Mouse (Mus musculus) forebrain, embryonic 11.5 days (tissue): ENCODE results near the gene Ttf1. TPM values are rescaled to one million over a fixed set of nuclear protein-coding genes. Genes with fewer than 3 reads are reported as not detected.

Source experiments
- ATAC-seq: fragments of 200-750 bp; cut with Nextera tagmentation; replicated peaks from 2 replicates; pipeline ENCODE4 v1.8.0; 2017; ENCODE audit warnings: moderate TSS enrichment; ENCODE audit not compliant: low FRiP score
- DNase-seq: peaks from one replicate; pipeline ENCODE4 v3.0.0-alpha.2; 2017; ENCODE audit warnings: low spot score
- H3K27ac ChIP-seq: fragments of 300-500 bp; sonication (generic); 2 replicates; pipeline ENCODE4 v1.5.1; 2014; ENCODE audit warnings: low read depth, low read length
- H3K27me3 ChIP-seq: fragments of 300-500 bp; sonication (generic); 2 replicates; pipeline ENCODE4 v1.6.1; 2014; ENCODE audit warnings: mild to moderate bottlenecking, low read length, mixed read lengths; ENCODE audit not compliant: control insufficient read depth, insufficient read depth
- H3K36me3 ChIP-seq: fragments of 300-500 bp; sonication (generic); 2 replicates; pipeline ENCODE4 v1.6.1; 2014; ENCODE audit warnings: mild to moderate bottlenecking, low read length, moderate library complexity, mixed read lengths; ENCODE audit not compliant: control insufficient read depth, insufficient read depth
- H3K4me1 ChIP-seq: fragments of 300-500 bp; sonication (generic); replicated peaks from 2 replicates; pipeline ENCODE4 v1.6.1; 2014; ENCODE audit warnings: low read length, mixed read lengths; ENCODE audit not compliant: control insufficient read depth, insufficient read depth
- H3K4me2 ChIP-seq: fragments of 300-500 bp; sonication (generic); 2 replicates; pipeline ENCODE4 v1.6.1; 2014; ENCODE audit warnings: low read depth, mild to moderate bottlenecking, low read length, moderate library complexity, mixed read lengths; ENCODE audit not compliant: severe bottlenecking
- H3K4me3 ChIP-seq: fragments of 300-500 bp; sonication (generic); 2 replicates; pipeline ENCODE4 v1.5.1; 2014; ENCODE audit warnings: low read depth, low read length
- H3K9ac ChIP-seq: fragments of 300-500 bp; sonication (generic); 2 replicates; pipeline ENCODE4 v1.6.1; 2014; ENCODE audit warnings: low read length
- H3K9me3 ChIP-seq: fragments of 300-500 bp; sonication (generic); 2 replicates; pipeline ENCODE4 v1.6.1; 2016; ENCODE audit warnings: low read length, mixed read lengths; ENCODE audit not compliant: control insufficient read depth
- WGBS: fragments of 180-500 bp; shearing (Covaris S2); extraction: QIAGEN DNeasy Blood & Tissue Kit; methylation state at CpG from one replicate; pipeline ENCODE4 v1.1.7; 2014; 5-methylcytosine and 5-hydroxymethylcytosine counted together
- polyA plus RNA-seq: library from polyadenylated mRNA; unstranded; fragments of >200 nt; fragmentation: Nextera tagmentation; extraction: Ambion mirVana; gene quantifications from 2 replicates; pipeline ENCODE4 v1.2.1, GENCODE M21; 2014

Gene Ttf1
- polyA plus RNA-seq, 1 experiment from 2014 or later: 13.6 TPM

DNA sequence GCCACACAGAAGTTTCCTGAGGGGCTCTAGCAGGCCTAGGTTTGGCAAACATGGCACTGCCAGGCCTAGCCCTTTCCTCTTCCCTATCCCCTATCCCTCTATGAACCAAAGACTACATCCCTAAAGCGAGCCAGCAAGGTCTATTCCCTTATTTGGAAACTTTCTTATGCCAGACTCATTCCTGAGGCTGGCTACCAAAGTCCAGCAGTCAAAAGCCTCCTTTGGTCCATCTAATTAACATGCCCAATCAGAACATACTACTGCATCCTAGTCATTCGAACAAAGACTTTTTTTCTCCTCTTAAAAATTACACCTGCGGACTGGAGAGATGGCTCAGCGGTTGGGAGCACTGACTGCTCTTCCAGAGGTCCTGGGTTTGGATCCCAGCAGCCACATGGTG, 28.1 kb upstream of the Ttf1 start:
- Histone ChIP-seq H3K4me2 (no peak overlapping the region), H3K4me1 (peaks cover 10% of the 10 kb centered on the region), H3K9ac (no peak overlapping the region), H3K36me3 (no peaks in the 10 kb centered on the region), H3K27ac (no peak overlapping the region), H3K9me3 (no peaks in the 10 kb centered on the region), H3K4me3 (no peak overlapping the region), H3K27me3 (peaks cover 63% of the 10 kb centered on the region)
- DNase-seq: no peak
- WGBS: 83% methylated on average over 4 of the region's 4 CpGs
- ATAC-seq: no peak

DNA sequence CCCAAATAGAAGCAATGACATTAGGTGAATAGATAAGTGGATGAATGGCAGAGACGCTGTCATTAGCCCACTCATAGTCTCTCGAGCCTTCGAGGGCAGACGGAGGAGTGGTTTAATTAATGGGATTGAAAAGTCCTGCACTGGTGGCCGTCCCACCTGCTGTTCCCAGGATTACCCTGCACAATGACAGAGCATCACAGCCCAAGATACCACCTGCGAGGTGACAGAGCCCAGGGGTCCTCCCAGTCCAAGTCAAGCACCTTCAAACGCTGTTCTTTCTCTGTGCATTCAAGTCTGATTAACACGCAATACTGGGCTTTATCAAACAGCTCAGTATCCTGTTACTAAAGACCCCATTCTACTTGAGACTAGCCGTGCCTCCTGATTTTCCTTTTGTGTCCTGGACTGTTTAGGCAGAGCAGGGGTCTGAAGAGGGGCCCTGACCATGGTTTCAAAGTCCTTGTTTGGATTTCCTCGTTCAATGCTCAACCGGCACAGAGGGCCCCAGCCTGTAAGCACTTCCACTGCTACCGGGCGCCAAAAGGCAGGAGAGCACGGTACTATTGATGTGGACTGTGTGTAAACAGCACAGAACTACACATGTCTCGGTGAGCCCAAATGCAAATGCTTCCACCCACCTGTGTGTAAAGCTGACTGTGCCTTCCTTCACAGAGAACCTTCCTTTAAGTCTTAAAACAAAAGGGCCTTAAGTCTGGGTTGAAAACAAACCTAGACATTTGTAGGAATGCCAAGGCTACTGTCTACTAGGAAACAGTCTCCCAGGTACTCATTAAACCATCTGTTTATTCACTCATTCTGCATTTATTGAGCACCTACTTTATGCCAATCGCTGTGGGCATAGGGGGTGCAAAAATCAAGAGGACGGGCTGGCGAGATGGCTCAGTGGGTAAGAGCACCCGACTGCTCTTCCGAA, 25.3 kb upstream of the Ttf1 start:
- peak; percentile 55; the same call in 1 of the 2 replicates for ATAC-seq

DNA sequence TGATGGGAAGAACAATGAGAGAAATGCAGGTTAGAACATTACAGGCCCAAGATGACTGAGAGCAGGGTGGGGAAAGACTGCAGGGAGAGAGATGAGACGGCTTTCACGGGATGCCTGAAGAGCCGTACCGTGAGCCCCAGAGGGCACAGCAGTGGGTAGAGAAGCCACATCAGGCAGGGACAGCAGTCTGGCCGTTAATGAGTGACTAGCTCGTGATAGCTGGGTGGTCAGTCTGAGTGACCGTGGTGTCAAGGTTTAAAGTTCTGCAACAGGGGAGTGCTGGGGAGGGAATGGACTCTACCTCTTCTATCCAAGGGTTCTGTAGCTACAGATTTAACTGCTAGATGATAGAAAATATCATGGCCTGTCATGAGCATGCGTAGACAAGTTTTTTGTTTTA, 24.4 kb upstream of the Ttf1 start:
- no peak overlapping the region for H3K27ac ChIP-seq
- WGBS: 41% methylated on average over 8 of the region's 8 CpGs
- ATAC-seq (no peak), DNase-seq (no peak)
- H3K4me3 ChIP-seq: no peak overlapping the region
- H3K27me3 ChIP-seq: peaks cover 78% of the 10 kb centered on the region
- H3K4me2 ChIP-seq: no peak overlapping the region
- no peaks in the 10 kb centered on the region for H3K9me3 ChIP-seq
- H3K4me1 ChIP-seq: peaks cover 8% of the 10 kb centered on the region
- no peaks in the 10 kb centered on the region for H3K36me3 ChIP-seq
- no peak overlapping the region for H3K9ac ChIP-seq

More for the DNA sequence above, 25.3 kb upstream of the Ttf1 start:
- H3K9ac ChIP-seq: no peak overlapping the region
- H3K4me1 ChIP-seq: peaks cover 10% of the 10 kb centered on the region
- H3K36me3 ChIP-seq: no peaks in the 10 kb centered on the region
- H3K27me3 ChIP-seq: peaks cover 77% of the 10 kb centered on the region
- no peak overlapping the region for H3K4me2 ChIP-seq
- WGBS: 32% methylated on average over 20 of the region's 20 CpGs
- no peak overlapping the region for H3K27ac ChIP-seq
- no peak overlapping the region for H3K4me3 ChIP-seq
- no peaks in the 10 kb centered on the region for H3K9me3 ChIP-seq
- no peak for DNase-seq

DNA sequence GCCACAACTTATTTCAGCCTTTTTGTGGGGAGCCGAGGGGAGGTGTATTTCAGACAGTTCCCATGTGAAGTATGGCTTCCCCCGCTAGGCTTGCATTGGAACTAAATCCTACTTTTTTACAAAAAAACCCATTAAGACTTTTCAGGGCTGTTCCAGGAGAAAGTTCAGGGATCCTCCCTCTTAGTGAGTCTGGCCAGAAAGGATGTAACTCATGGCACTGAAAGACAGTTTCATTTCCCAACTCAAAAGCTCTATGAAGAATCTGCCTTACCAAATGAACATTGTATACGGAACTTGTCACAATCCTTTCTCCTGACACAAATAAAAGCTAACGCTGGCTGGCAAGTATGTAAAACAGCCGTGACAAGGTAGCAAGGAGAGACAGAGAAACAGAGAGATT, 20.3 kb upstream of the Ttf1 start:
- H3K4me1 ChIP-seq: peaks cover 6% of the 10 kb centered on the region
- no peak overlapping the region for H3K9ac ChIP-seq
- WGBS: 13% methylated on average over 5 of the region's 5 CpGs
- H3K36me3 ChIP-seq: no peaks in the 10 kb centered on the region
- no peak overlapping the region for H3K4me3 ChIP-seq
- ATAC-seq (no peak), DNase-seq (no peak)
- no peak overlapping the region for H3K4me2 ChIP-seq
- H3K27ac ChIP-seq: no peak overlapping the region
- no peaks in the 10 kb centered on the region for H3K9me3 ChIP-seq
- H3K27me3 ChIP-seq: peaks cover 83% of the 10 kb centered on the region

DNA sequence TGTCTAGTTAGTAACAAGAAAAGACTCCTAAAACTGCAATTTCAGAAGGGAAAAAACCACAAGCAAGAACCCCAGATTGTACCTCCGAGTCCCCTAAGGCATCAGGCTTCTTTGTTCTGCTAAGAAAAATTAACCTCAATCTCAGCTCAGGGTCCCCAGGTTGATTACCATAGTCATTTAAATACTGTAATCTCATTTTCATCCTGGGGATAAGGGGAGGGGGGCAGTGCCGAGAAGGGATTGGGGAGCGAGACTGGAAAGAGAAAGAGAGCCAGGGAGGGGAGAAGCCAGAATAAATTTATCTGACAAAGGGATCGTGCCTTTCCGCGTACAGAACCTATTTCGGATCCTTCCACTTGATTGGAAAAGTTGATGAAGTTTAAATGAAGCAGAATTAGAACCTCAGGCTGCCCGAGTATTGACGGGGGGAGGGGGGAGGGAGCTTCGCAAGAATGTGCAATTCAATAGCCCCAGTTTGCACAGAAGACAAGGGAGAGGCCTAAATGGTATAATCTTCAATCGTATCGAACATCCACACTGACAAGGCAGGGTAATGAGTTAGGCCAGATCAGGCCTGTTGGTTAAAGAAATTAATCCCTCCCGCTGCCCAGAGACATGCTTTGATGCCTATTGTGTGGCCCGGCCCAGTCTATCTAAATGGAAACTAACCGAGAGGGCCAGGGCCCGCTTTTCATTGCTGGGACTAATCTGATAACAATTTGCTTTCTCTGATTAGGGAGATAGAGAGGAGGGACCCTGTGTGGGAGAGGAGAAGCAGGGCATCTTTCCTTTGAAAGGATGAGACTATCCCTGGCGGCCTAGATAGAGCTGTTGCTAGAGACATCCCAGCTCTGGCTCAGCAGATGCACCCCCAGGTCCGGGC, 19.2 kb upstream of the Ttf1 start:
- under 1% methylated on average over 18 of the region's 18 CpGs for WGBS
- Histone ChIP-seq H3K4me2 (peak overlapping the region; percentile 9; the same call in 1 of the 2 replicates), H3K36me3 (no peaks in the 10 kb centered on the region), H3K27me3 (peaks cover 90% of the 10 kb centered on the region), H3K9me3 (no peaks in the 10 kb centered on the region), H3K9ac (no peak overlapping the region), H3K4me3 (no peak overlapping the region), H3K27ac (no peak overlapping the region), H3K4me1 (peaks cover 6% of the 10 kb centered on the region)
- ATAC-seq: no peak; the same call in 1 of the 2 replicates
- DNase-seq: peak; percentile 63

DNA sequence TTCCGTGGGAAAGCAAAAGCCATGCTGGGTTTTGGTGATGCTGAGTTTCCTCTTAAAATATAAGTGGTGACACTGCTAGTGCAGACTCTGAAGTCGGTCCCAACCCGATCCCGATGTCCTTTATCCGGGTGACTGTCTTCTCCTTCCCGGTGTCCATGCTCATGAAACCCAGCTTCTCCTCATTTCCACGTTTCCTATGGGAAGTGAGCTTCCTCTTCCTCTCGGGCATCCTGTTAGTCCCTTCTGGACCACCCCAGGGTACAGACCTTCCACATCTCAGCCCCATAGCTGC, 18.6 kb upstream of the Ttf1 start:
- DNase-seq: no peak
- H3K9me3 ChIP-seq: no peaks in the 10 kb centered on the region
- H3K4me3 ChIP-seq: no peak overlapping the region
- H3K27ac ChIP-seq: no peak overlapping the region; the same call in 1 of the 2 replicates
- H3K36me3 ChIP-seq: no peaks in the 10 kb centered on the region
- WGBS: 5% methylated on average over 8 of the region's 8 CpGs
- H3K4me1 ChIP-seq: peaks cover 12% of the 10 kb centered on the region
- ATAC-seq: no peak
- no peak overlapping the region for H3K9ac ChIP-seq
- H3K4me2 ChIP-seq: no peak overlapping the region
- peaks cover 91% of the 10 kb centered on the region for H3K27me3 ChIP-seq

DNA sequence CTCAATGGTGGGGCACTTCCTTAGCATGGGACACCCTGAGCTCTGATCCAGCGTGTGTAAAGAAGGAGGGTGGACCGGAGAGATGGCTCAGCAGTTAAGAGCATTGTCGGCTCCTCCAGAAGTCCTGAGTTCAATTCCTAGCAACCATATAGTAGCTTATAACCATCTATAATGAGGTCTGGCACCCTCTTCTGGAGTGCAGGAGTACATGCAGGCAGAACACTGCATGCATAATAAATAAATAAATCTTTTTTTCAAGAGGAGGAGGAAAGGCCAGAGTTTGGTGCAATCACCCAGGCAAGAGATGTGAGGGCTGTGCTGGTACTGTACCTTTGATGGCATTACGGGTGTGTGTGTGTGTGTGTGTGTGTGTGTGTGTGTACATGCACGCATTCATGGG, 17.9 kb upstream of the Ttf1 start:
- H3K27ac ChIP-seq: no peak overlapping the region
- 81% methylated on average over 5 of the region's 5 CpGs for WGBS
- peaks cover 86% of the 10 kb centered on the region for H3K27me3 ChIP-seq
- peaks cover 13% of the 10 kb centered on the region for H3K4me1 ChIP-seq
- no peak overlapping the region for H3K4me3 ChIP-seq
- no peak overlapping the region for H3K4me2 ChIP-seq
- no peaks in the 10 kb centered on the region for H3K36me3 ChIP-seq
- no peak for DNase-seq
- no peak overlapping the region for H3K9ac ChIP-seq
- no peak for ATAC-seq
- no peaks in the 10 kb centered on the region for H3K9me3 ChIP-seq

DNA sequence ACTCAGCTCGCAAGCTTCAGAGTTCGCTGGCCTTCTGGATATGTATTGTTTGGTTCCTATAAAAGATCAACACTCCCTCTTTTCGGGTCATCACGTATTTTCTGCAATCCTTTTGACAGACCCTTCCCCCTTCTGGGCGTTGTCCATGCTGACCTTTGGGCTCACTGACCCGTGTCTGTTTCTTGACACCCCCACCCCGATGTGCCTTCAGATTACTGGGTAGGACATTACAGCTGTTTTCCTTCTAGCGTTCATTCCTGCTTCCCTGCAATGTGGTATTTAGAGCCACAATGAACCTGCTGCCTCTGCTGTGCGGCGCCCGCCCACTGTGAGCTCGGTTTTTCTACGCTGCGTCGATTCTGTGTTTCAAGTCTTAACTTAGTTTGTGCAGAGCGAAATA, 13.9 kb upstream of the Ttf1 start:
- Histone ChIP-seq H3K36me3 (no peaks in the 10 kb centered on the region), H3K9ac (no peak overlapping the region), H3K4me2 (peak overlapping the region; percentile 16; the same call in 1 of the 2 replicates), H3K27ac (no peak overlapping the region), H3K4me1 (peaks cover 9% of the 10 kb centered on the region; the same call in 1 of the 2 replicates), H3K4me3 (no peak overlapping the region), H3K9me3 (no peaks in the 10 kb centered on the region), H3K27me3 (peaks cover 69% of the 10 kb centered on the region)
- no peak for ATAC-seq
- DNase-seq: no peak
- WGBS: 5% methylated on average over 16 of the region's 16 CpGs
